Mouse (Mus musculus) regulatory T cell (primary cell): ENCODE measurements around the gene Gm10778.

ENCODE experiments used
- in situ Hi-C: fragments of 300-600 bp; cut with MboI, MseI; formaldehyde crosslinking; loops from one replicate; pipeline ENCODE4 v1.15.1; 2025; ENCODE audit warnings: high pct_unique_total_duplicates

Gene Gm10778

DNA sequence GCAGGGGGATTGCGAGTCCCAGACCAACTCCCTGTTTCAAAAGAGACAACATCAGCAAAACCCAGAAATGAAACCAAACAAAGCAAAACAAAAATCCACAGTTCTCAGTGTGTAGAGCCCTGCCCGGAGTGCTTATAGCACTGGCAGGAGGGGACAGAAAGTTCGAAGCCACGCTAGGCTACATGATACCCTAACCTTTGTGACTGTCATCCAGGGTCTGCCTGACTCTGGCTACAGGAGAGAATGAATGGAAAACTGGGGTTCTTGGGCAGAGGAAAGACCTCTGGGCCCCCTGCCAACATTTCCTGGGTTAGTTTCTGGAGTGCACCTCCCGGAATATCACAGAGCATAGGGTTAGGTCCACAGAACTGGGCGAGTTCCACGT, 21.0 kb upstream of the Gm10778 start:
- in situ Hi-C loops, result no loop called here

DNA sequence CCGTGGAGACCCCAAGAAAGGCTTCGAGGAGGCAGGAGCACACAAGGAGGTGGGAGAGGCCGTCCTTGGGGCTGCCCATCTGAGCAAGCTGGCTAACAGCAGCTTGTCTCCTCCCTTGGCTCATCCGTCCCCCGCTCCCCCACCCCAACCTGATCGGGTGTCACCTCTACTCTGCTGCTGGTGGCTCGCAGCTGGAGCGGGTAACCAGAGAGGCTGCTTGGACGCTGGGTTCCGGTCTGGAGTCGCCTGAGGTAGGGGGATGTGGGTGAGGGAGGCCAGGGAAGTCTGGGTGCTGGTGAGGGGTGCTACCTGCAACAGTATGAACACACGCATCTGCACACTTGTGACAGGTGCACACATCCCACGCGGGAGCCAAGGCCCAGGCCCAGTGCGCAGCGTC, 20.5 kb upstream of the Gm10778 start, which contains the start of gene Ankrd24:
Gene Ankrd24, plus strand, starts transcription at position 151 of the 400 bp plus-strand sequence.
- in situ Hi-C loops, result no loop called here

DNA sequence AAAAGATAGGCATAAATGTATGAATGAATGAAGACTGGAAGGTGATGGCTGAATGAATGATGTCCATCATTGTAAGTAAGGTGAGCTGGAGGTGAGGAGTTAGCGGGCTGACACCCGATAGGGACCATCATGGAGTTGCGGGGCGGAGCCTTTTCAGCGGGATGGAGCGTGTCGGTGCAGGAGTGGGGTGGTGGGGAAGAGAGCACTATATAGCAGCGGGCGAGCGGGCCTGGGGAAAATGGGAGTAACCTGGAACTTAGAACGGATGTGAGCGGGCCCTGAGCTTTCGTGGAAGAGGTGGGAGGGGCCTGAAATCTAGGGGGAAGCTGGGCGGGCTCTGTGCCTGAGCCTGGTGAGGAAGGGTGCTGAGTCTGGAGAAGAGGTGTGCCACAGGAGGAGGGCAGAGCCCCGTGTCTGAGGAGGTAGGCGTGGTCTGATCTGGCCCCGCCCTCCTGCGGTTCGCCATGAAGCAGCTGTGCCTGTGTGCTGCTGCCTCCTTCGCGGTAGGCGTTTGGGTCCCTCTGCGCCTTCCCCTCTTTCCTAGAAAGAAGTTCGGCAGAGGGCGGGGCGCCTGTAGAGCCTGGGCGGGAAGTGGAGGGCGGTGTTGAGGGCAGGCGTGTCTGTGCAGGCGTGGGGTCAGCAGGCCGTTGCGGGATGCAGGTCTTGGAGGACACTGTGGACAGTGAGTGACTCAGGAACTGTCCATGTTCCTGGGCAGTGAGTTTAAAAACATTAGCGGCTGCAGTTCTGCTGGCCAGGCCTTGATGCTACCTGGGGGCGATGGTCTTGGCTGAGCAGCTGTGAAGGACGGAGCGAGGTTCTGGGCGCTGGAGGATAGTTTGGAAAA, 15.4 kb upstream of the Gm10778 start:
- in situ Hi-C loops, result loop anchor here (5.0 kb wide), 1 partner anchor 364 kb away; no protein-coding TSS in a partner anchor

DNA sequence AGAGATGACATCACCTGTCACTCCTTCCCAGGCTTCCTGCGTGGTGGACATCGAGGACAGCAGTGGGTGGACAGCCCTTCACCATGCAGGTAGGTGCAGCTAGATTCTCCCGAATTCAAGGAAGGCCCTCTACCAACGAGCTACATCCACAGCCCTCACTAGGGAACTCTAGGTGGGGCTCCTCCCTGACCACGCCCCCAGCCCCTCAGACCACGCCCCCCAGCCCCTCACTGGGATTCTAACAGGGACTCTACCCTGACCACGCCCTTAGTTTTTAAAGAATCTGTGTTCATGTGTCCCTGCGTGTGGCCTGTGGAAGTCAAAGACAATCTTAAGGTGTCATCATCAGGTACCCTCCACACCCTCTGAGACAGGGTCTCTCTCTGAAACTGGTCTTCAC, 12.5 kb upstream of the Gm10778 start:
- in situ Hi-C loops, result no loop called here

DNA sequence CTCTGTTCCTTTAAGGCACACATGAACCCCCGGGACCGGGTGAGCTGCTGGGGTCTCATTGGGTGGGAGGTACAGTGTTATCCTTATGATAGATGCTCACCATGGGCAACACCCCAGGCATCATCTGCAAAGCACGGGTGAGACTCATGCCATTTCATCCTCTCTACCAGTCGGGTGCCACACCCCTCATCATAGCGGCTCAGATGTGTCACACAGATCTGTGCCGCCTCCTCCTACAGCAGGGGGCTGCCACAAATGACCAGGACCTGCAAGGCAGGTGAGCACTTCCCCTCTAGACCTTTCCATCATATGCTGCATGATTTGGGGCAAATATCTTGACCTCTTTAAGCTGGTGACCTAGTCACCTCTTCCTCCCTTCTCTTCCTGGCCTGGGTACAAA, 10.8 kb upstream of the Gm10778 start:
- in situ Hi-C loops, result no loop called here

DNA sequence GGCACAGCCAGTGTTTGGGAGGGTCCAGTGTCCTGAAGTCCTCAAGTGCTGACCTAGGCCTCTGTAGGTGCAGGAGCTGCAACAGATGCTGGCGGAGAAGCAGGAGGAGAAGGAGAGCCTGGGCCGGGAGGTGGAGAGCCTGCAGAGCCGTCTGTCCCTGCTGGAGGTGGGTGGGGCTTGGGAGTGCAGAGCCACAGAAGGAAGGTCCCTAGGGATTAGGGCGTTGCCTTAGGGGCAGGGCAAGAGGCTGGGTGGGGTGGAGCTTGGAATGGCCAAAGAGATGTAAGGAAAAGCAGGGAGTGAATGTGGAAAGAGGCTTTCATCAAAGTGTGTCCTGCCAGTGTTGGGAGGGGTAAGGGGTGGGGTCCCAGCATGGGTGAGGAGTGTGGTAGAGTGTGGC, 8.0 kb upstream of the Gm10778 start:
- in situ Hi-C loops, result loop anchor here (5.0 to 10.0 kb wide), 2 partner anchors 84 to 534 kb away; partner anchors contain the start of gene Aes

DNA sequence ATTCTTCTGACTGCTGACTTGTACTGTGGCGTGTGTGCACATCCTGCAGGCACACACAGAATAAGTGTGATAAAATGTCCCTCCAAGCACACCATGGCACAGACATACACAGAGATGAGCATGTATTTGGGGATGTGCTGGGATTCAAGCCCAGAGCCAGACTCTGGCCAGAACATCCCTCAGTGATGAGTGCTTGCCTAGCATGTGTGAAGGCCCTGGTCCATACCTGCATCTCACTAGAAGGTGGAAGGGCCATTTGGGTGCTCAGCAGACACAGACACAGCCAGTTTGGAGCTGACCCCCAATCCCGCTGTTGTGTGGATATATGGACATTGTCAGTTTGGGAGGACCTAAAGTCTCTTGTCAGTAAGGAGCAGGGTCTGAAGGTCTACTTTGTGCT, 7.3 kb upstream of the Gm10778 start:
- in situ Hi-C loops, result loop anchor here (5.0 to 10.0 kb wide), 2 partner anchors 84 to 533 kb away; partner anchors contain the start of gene Aes

DNA sequence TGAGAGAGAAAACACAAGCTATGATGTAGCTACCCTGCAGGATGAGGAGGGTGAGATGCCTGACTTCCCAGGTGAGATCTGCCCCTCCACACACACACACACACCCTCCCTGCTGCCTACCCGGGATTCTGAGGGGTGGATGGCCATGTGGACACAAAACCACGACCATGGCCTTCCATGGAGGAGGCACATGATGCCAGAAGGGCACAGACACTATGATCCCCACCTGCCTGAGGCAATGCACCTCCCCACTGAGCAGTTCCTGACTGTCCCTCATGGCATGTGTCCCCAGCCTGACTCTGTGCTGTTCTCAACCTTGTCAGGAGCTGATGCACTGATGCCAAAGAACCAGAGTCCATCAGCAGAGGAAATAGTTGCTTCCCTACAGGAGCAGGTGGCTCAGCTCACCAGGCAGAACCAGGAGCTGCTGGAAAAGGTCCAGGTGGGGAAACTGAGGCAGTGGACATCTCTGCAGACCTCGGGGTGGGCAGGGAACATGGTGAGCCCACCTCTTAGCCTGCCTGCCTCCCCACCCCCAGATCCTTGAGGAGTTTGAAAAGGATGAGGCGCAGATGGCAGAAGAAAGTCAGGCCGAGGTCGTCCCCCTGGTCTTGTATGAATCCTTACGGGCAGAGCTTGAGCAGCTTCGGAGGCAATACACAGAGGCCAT, 6.7 kb upstream of the Gm10778 start:
- in situ Hi-C loops, result loop anchor here (5.0 to 10.0 kb wide), 2 partner anchors 85 to 533 kb away; partner anchors contain the start of gene Aes

DNA sequence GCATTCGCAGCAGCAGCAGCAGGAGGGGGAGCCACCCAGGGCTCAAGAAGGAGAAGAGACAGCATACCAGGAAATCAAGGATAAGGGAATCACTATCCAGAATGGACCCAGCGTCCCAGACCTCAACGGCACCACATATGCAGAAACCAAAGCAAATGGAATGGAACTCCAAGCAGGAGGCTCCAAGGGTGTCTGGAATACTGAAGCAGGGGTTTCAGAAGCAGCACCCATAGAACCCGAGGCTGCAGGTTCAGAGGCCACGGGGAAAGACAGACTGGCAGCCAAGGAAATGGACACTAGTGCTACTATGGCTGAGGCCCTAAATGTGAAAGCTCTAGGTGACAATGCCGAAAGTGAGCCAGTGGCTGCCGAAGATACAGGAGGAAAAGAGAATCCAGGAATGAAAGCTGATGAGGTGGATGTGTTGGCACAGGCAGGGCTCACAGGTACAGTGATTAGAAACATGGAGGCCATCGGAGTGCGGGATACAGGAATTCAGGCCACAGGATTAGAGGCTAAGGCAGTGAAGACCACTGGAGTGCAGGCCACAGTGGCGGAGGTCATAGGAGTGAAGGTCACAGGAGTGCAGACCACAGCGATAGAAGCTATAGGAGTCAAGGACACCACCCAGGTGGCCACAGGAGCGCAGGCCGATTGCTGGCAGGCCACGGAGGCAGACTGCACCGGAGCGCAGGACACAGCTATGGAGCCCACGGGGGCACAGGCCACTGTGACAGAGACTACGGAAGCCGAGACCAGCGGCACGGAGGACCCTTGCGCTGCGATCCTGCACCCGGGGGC, 6.0 kb upstream of the Gm10778 start:
- in situ Hi-C loops, result loop anchor here (5.0 to 10.0 kb wide), 2 partner anchors 86 to 532 kb away; partner anchors contain the start of gene Aes

DNA sequence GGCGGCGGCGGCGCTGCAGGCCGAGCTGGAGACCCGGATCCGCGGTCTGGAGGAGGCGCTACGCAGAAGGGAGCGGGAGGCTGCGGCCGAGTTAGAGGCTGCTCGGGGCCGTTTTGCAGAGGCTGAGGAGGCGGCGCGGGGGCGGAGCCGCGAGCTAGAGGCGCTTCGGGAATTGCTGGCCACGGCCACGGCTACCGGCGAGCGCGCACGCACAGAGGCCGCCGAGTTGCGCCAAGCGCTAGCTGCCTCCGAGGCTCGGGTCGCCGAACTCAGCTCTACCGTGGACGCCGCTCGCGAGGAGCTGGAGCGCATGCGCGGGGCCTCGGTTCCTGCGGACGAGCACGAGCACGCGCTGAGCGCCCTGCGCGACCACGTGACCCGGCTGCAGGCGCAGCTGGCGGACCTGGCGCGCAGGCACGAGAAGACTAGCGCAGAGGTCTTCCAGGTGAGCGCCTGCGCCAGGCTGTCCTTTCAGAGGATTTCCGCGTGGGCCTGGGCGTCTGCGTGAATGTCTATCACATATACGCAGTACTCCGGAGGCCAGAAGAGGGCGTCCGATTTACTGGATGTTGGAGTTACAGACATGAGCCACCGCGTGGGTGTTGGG, 5.3 kb upstream of the Gm10778 start:
- in situ Hi-C loops, result loop anchor here (5.0 to 10.0 kb wide), 2 partner anchors 86 to 531 kb away; partner anchors contain the start of gene Aes

DNA sequence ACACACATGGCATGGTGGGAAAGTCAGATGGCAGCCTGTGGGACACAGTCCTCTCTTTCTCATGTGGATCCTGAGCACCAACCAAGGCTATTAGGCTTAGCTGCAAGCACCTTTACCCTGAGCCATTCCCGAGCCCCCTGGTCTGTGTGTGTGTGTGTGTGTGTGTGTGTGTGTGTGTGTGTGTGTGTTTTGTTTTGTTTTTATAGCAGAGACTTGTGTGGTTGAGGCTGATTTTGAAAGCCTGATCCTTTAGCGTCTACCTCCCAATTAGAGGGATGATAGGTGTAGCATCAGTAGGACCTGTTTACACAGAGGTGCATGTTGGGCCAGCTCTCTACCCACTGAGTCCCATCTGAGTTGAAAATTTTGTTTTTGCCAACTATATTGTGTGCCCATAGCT, 4.7 kb upstream of the Gm10778 start:
- in situ Hi-C loops, result loop anchor here (5.0 to 10.0 kb wide), 2 partner anchors 87 to 531 kb away; partner anchors contain the start of gene Aes

DNA sequence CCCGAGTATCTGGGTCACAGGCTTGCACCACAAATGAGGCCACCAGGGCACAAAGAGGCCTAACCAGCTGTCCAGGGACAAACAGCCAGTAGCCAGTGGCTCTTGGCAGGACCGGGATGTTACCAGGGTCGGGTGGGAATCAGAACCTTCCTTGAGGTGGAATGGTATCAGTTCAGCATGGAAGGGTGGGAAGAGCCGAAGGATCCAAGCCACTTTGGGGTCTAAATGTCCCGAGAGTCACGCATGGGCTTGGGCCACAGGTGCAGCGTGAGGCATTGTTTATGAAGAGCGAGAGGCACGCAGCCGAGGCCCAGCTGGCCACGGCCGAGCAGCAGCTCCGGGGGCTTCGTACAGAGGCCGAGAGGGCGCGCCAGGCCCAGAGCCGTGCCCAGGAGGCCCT, 4.1 kb upstream of the Gm10778 start:
- in situ Hi-C loops, result loop anchor here (5.0 to 10.0 kb wide), 2 partner anchors 87 to 530 kb away; partner anchors contain the start of gene Aes

DNA sequence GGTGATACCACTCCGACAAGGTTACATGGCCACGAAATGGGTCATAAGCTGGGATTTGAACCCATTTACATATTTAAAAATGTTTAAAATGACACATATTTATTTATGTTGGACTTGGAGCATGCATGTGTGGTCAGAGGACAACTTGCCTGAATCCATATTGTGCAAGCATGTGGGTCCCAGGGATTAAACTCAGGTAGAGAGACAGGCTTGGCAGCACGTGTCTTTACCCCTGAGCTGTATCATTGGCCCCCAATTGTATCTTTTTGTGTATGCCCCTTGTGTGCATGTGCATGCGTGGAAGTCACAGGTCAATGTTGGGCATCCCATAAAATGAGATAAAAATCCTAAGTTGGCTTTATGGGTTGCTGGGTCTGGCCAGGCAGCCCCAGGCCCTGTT, 3.5 kb upstream of the Gm10778 start:
- in situ Hi-C loops, result loop anchor here (10.0 kb wide), 1 partner anchor 529 kb away; no protein-coding TSS in a partner anchor

DNA sequence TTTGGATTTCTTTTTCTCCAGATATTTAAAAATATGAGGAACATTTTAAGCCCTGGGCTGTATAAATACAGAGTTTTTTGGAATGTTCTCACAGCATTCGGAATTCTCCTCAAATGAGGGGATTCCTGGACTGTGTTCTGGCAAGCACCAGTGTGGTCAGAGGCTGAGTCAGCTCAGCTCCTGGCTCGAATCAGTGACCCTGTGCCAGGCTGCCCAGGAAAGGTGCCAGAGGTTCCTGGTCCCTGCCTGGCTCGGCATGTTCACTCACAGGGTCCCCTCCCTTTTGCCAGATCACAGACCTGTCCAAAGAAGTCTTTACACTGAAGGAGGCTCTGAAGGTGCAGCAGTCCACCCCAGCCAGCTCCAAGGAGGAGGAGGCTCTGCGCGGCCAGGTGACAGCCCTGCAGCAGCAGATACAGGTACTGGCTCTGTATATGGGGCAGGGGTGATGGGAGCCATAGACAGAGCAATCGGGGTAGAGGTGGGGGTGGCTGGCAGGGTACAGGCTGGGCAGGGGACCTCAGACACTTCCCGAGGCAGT, 2.8 kb upstream of the Gm10778 start:
- in situ Hi-C loops, result loop anchor here (10.0 kb wide), 1 partner anchor 529 kb away; no protein-coding TSS in a partner anchor

DNA sequence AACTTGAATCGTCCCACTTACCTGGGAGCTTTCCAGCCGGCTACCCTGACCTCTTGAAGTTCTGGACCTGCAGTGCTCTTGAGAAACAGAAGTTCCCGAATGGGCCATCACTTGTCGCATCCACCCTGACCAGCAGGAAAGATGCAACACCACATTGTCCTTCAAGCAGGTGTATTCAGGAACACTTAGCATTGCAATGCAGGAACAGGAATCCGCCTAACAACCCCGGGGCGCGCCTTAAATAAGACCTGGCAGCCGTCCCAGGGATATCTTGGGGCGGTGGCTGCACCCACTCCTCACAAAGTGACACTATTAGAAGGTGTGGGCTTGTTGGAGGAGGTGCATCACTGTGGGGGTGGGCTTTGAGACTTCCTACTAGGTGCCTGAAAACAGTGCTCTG, 6.3 kb downstream of the Gm10778 start:
- in situ Hi-C loops, result loop anchor here (10.0 kb wide), 1 partner anchor 60 kb away; no protein-coding TSS in a partner anchor

DNA sequence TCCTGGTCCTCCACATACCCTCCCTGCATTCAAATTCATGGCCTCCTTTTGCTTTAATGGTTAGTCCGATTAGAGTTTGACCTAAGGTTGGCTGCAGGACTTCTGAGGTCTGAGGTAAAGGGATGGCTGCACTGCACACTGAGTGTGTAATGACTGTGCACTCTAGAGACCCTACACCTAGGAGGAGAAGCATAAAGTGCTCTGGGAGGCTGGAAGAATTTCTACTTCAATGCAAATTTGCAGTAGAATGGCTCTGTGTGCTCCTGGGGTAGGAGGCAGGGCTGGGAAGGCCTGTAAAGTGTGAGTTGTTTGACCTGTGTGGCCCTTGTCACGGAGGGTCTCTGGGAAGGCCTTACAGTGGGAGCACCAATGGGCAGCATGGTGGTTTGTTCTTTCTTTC, 7.3 kb downstream of the Gm10778 start:
- in situ Hi-C loops, result loop anchor here (10.0 kb wide), 1 partner anchor 59 kb away; no protein-coding TSS in a partner anchor

DNA sequence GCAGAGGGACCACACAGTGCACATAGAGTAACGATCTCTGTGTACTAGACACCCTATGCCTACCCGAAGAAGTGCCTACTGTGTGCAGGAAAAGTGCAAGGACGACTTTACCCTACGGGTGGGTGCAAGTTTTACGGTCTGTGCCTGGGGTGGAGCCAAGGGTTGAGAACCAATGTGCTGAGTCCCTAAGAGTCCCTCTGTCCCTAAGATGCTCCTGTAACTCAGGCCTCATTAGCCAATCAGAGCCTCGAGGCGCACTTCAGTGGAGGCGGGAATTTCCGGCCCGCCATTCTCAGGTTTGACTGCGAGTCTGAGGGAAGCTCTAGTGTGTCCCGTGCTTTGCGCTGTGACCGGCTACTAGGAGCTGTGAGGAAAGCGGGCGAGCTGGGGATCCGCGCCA, 38.3 kb downstream of the Gm10778 start:
- in situ Hi-C loops, result loop anchor here (10.0 kb wide), 1 partner anchor 158 kb away; no protein-coding TSS in a partner anchor

DNA sequence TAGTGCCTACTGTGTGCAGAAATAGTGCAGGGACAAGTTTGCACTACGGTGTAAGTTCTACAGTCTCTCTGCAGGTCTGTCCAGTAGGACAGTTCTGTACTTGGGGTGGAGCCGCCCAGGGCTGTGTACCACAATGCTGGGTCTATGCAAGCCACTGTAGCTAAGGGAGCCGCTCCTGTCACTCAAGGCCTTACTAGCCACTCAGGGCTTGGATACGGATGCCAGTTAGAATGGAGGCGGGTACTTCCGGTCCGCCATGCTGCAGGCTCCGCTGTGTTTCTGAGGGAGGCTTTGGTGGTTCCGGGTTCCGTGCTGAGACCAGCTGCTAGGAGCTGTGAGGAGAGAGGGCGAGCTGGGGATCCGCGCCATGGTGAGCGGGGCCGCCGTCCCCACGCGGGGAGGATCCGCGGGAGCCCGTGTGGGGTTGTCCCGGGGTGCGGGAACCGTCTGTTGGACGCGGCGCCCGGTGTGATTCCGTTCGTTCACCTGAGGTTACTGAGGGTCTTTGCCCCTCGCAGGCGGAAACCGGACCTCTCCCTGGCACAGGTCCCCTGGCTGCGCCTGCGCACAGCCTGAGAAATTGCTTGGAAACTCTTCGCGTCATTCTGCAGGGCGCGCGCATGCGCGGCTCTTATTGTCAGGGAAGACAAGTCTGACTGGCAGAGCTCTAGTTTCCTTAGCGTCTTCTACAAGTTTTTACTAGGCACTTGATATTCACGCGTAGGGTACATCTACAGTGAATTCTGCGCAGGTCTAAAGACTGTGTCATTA, 55.9 kb downstream of the Gm10778 start, which contains the start of gene Zfp433:
Gene Zfp433, plus strand, starts transcription at position 295 of the 771 bp plus-strand sequence.
- in situ Hi-C loops, result loop anchor here (5.0 kb wide), 1 partner anchor 293 kb away; no protein-coding TSS in a partner anchor
